Comparison of ENCODE assay signal across 13 mouse cellular contexts in the genomic region with DNA sequence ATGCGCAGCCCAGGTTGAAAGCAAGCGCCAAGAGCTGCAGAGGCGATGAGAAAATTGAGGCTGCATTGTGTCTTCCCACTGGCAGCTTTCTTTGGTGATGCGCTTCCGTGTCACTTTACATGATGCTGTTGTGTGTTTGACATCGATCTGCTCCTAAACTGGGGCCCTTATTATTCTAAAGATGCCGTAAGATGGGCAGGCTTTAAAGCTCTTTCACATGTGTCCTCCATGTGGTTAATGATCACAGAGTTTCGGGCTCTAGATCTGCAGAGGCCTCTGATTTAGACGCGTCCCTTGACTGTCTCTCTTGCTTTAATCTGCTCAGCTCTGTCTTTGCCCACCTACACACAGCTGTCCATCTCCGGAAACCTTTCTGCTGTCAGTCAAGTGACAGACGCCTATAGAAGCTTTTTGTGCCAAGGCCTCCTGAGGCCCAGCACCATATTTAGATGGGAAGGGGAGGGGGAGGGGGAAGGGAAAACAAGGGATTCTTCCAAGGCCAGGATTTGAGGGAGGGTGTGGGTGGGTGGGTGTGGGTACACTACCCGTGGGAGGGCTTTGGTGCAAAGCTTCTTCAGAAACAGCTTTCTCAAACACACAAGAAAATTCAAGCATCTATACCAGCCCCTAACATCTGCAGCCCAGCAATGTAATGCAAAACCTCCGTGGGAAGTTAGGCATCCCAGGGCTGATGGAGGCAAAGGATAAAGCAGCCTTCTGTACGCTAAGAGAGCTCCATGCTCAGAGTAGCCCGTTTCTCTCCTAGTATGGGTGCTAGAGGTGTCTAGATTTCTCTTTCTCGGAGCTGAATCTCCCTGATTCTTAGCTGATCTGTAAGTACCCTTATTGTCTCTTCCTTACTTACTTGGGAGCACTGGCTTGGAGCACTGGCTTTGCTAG. TPM values are rescaled to one million over a fixed set of nuclear protein-coding genes. Genes with fewer than 3 reads are reported as not detected.
DNase-seq lines count a peak whose midpoint lies in the region; ATAC-seq and TF ChIP-seq lines count a peak whose summit lies in the region.
"Had no signal": no experiment of that assay in that cellular context is flagged by ENCODE, and none has a peak within 500 bp of the region (broad histone marks: within the 10 kb centered on the region; RNA-seq: fewer than 3 reads in every experiment).

No protein-coding gene starts in this region.

- TF ChIP-seq CTCF in lung, embryonic 14.5 days (IDR thresholded peaks at IDR 0.05; ENCODE audit: low read depth), result no peak
- no peak for TF ChIP-seq CTCF in hindbrain, postnatal 0 days (IDR thresholded peaks at IDR 0.05; ENCODE audit: low read depth)

- no peak overlapping the region for H3K27ac ChIP-seq in lung, embryonic 14.5 days (ENCODE audit: low read depth)
- no peak overlapping the region for H3K27ac ChIP-seq in hindbrain, postnatal 0 days
- H3K27ac ChIP-seq in neural tube, embryonic 15.5 days (replicated peaks), result no peak overlapping the region

- H3K4me2 ChIP-seq in lung, embryonic 14.5 days, result 0 out of 2 replicates have a peak overlapping the region, but pooled peaks have one; percentile 7
- H3K4me2 ChIP-seq in hindbrain, postnatal 0 days (ENCODE audit: low read depth, low read length), result peak overlapping the region; percentile 33; the same call in 1 of the 2 replicates
- H3K4me2 ChIP-seq in neural tube, embryonic 15.5 days, result peak overlapping the region; percentile 25

- no peak overlapping the region for H3K4me3 ChIP-seq in lung, embryonic 14.5 days (ENCODE audit: low read depth, low read length)
- no peak overlapping the region for H3K4me3 ChIP-seq in hindbrain, postnatal 0 days (ENCODE audit: low read length)
- H3K4me3 ChIP-seq in neural tube, embryonic 15.5 days (replicated peaks), result no peak overlapping the region

- intact Hi-C loops in gastrocnemius, postnatal 14 days (cut with DNase I; ENCODE audit: low total_unique reads), result no loop called here

- H3K36me3 ChIP-seq in lung, embryonic 14.5 days (ENCODE audit: insufficient read depth), result no peaks in the 10 kb centered on the region
- H3K36me3 ChIP-seq in hindbrain, postnatal 0 days (ENCODE audit: insufficient read depth, low read length), result no peaks in the 10 kb centered on the region
- no peaks in the 10 kb centered on the region for H3K36me3 ChIP-seq in neural tube, embryonic 15.5 days

- H3K27me3 ChIP-seq in lung, embryonic 14.5 days (ENCODE audit: insufficient read depth, low read length), result 0 out of 2 replicates have a peak, but pooled peaks cover 6% of the 10 kb centered on the region
- no peaks in the 10 kb centered on the region for H3K27me3 ChIP-seq in hindbrain, postnatal 0 days (ENCODE audit: insufficient read depth, low read length)
- no peaks in the 10 kb centered on the region for H3K27me3 ChIP-seq in neural tube, embryonic 15.5 days (replicated peaks)

- no peak overlapping the region for H3K9ac ChIP-seq in lung, embryonic 14.5 days
- no peak overlapping the region for H3K9ac ChIP-seq in hindbrain, postnatal 0 days (replicated peaks; ENCODE audit: low read length)
- H3K9ac ChIP-seq in neural tube, embryonic 15.5 days (replicated peaks), result no peak overlapping the region

- H3K4me1 ChIP-seq in lung, embryonic 14.5 days (ENCODE audit: insufficient read depth), result no peaks in the 10 kb centered on the region
- H3K4me1 ChIP-seq in hindbrain, postnatal 0 days (ENCODE audit: insufficient read depth, low read length), result 0 out of 2 replicates have a peak, but pooled peaks cover 4% of the 10 kb centered on the region
- peaks cover 13% of the 10 kb centered on the region for H3K4me1 ChIP-seq in neural tube, embryonic 15.5 days

- 29% methylated on average over 17 of the region's 17 CpGs for whole genome bisulfite sequencing in lung, embryonic 14.5 days
- WGBS in hindbrain, postnatal 0 days, result 15% methylated on average over 16 of the region's 17 CpGs
- 22% methylated on average over 15 of the region's 17 CpGs for WGBS in neural tube, embryonic 15.5 days

- ATAC-seq in lung, embryonic 14.5 days (ENCODE audit: insufficient read depth), result no peak
- peak; percentile 32; the same call in 1 of the 2 replicates for ATAC-seq in hindbrain, postnatal 0 days
- no peak for ATAC-seq in neural tube, embryonic 15.5 days (ENCODE audit: low FRiP score)
- ATAC-seq: inflammation-experienced regulatory T-cells, adult 6 months had no signal

- DNase-seq in embryo, embryonic 10.5 days (ENCODE audit: low spot score), result peak; percentile 56
- DNase-seq in embryo, embryonic 10 days (ENCODE audit: low spot score), result no peak
- no peak for DNase-seq in lung, embryonic 14.5 days
- DNase-seq in lung, adult 18-20 months, result no peak
- DNase-seq in hindbrain, postnatal 0 days (ENCODE audit: low spot score), result no peak
- DNase-seq in gastrocnemius, postnatal 14 days, result no peak
- no peak for DNase-seq in urinary bladder, postnatal 36 days (ENCODE audit: low spot score in 2 of 2)
- DNase-seq: gastrocnemius, postnatal 25 days; left cerebral cortex, postnatal 4 days; lung, postnatal 36 days had no signal

- H3K9me3 ChIP-seq in lung, embryonic 14.5 days (ENCODE audit: low read depth, low read length), result no peaks in the 10 kb centered on the region
- H3K9me3 ChIP-seq in hindbrain, postnatal 0 days (ENCODE audit: low read length), result no peaks in the 10 kb centered on the region
- H3K9me3 ChIP-seq in neural tube, embryonic 15.5 days (replicated peaks), result no peaks in the 10 kb centered on the region

RNA-seq across cellular contexts. Expression of a gene that starts 7.0 kb away (rescaled TPM):
- 18.0 and 21.9 TPM in 2 replicates for polyA plus RNA-seq in lung, embryonic 14.5 days (2014; fragmentation: Nextera tagmentation; extraction: Ambion mirVana)
- total RNA-seq in hindbrain, postnatal 0 days (2014; rRNA removed), result 88.1 and 107 TPM in 2 replicates
- 34.2 and 36.0 TPM in 2 replicates for polyA plus RNA-seq in hindbrain, postnatal 0 days (2015; fragmentation: Nextera tagmentation; extraction: Ambion mirVana)
- polyA plus RNA-seq in neural tube, embryonic 15.5 days (2015; fragmentation: Nextera tagmentation; extraction: Ambion mirVana), result 27.9 and 36.8 TPM in 2 replicates
- 1 to 10 TPM; 3.1 to 4.5 TPM for total RNA-seq in gastrocnemius, postnatal 14 days (2021)
- total RNA-seq: MEL had no signal
